15 mouse cellular contexts compared by ENCODE assay signal in genomic region chr3:52994666-52995065, GRCm38 (mm10). TPM values are rescaled to one million over a fixed set of nuclear protein-coding genes. Genes with fewer than 3 reads are reported as not detected.
DNase-seq lines count a peak whose midpoint lies in the region; ATAC-seq and TF ChIP-seq lines count a peak whose summit lies in the region.
"Had no signal": no experiment of that assay in that cellular context is flagged by ENCODE, and none has a peak within 500 bp of the region (broad histone marks: within the 10 kb centered on the region; RNA-seq: fewer than 3 reads in every experiment).

No protein-coding gene starts in this region.

- DNase-seq in heart, adult 2 months: no peak
- DNase-seq in lung, embryonic 14.5 days: peak; percentile 52
- DNase-seq in lung, postnatal 10 days: no peak
- DNase-seq in B cell, adult 2 months: peak; percentile 20 to 45
- no peak for DNase-seq in testis, postnatal 10 days (ENCODE audit: low spot score)
- DNase-seq in cerebellum, adult 8-10 months: no peak
- DNase-seq: adrenal gland, adult 8-10 months; cerebellum, adult 9-10 months; gastrocnemius, postnatal 10 days; right cerebral cortex, adult 18-20 months had no signal

- H3K27ac ChIP-seq in heart, adult 2 months: no peak overlapping the region
- H3K27ac ChIP-seq in heart, embryonic 12.5 days (ENCODE audit: poor library complexity, severe bottlenecking): no peak overlapping the region
- no peak overlapping the region for H3K27ac ChIP-seq in lung, embryonic 14.5 days (ENCODE audit: low read depth)
- H3K27ac ChIP-seq: macrophage had no signal

- H3K27me3 ChIP-seq in heart, adult 2 months (ENCODE audit: control insufficient read depth, insufficient read depth, low read length): no peaks in the 10 kb centered on the region
- H3K27me3 ChIP-seq in heart, embryonic 12.5 days (replicated peaks): no peaks in the 10 kb centered on the region
- H3K27me3 ChIP-seq in lung, embryonic 14.5 days (ENCODE audit: insufficient read depth, low read length): no peaks in the 10 kb centered on the region

- H3K9ac ChIP-seq in heart, adult 2 months (ENCODE audit: low read depth, low read length): no peak overlapping the region
- H3K9ac ChIP-seq in heart, embryonic 12.5 days: no peak overlapping the region
- no peak overlapping the region for H3K9ac ChIP-seq in lung, embryonic 14.5 days

- no peaks in the 10 kb centered on the region for H3K9me3 ChIP-seq in heart, embryonic 12.5 days (replicated peaks)
- H3K9me3 ChIP-seq in lung, embryonic 14.5 days (ENCODE audit: low read depth, low read length): no peaks in the 10 kb centered on the region
- H3K9me3 ChIP-seq: G1E had no signal

- TF ChIP-seq CTCF in heart, adult 2 months (IDR thresholded peaks at IDR 0.05): peak; percentile 54
- peak; percentile 53 for TF ChIP-seq CTCF in lung, embryonic 14.5 days (IDR thresholded peaks at IDR 0.05; ENCODE audit: low read depth)

- no peak for TF ChIP-seq EP300 in heart, adult 2 months (IDR thresholded peaks at IDR 0.05; ENCODE audit: insufficient read depth, low read depth, low read length)

- H3K4me2 ChIP-seq in heart, embryonic 12.5 days: no peak overlapping the region
- H3K4me2 ChIP-seq in lung, embryonic 14.5 days: no peak overlapping the region

- no peaks in the 10 kb centered on the region for H3K79me2 ChIP-seq in heart, adult 2 months (replicated peaks; ENCODE audit: control insufficient read depth, insufficient read depth, low read length)

- WGBS in heart, adult 2 months: 69% methylated on average over 5 of the region's 5 CpGs
- 78% methylated on average over 5 of the region's 5 CpGs for WGBS in heart, embryonic 12.5 days
- WGBS in lung, embryonic 14.5 days: 66% methylated on average over 5 of the region's 5 CpGs

- no peak for ATAC-seq in heart, embryonic 12.5 days (ENCODE audit: insufficient number of reproducible peaks, low FRiP score)
- no peak for ATAC-seq in lung, embryonic 14.5 days (ENCODE audit: insufficient read depth)
- ATAC-seq in common myeloid progenitor, adult 5-6 weeks (replicated peaks; ENCODE audit: low read depth, poor library complexity, severe bottlenecking): 0 out of 2 replicates have a peak, but pooled peaks have one; percentile 47

- no peaks in the 10 kb centered on the region; the same call in 1 of the 2 replicates for H3K36me3 ChIP-seq in heart, adult 2 months (ENCODE audit: control insufficient read depth, insufficient read depth, low read length)
- peaks cover 81% of the 10 kb centered on the region for H3K36me3 ChIP-seq in heart, embryonic 12.5 days
- peaks cover 53% of the 10 kb centered on the region for H3K36me3 ChIP-seq in lung, embryonic 14.5 days (ENCODE audit: insufficient read depth)

- intact Hi-C loops in heart, adult 2 months (cut with DNase I): no loop called here

- H3K4me1 ChIP-seq in heart, adult 2 months (ENCODE audit: control insufficient read depth, insufficient read depth, low read length): no peaks in the 10 kb centered on the region
- peaks cover 4% of the 10 kb centered on the region; the same call in 1 of the 2 replicates for H3K4me1 ChIP-seq in heart, embryonic 12.5 days (replicated peaks)
- no peaks in the 10 kb centered on the region for H3K4me1 ChIP-seq in lung, embryonic 14.5 days (ENCODE audit: insufficient read depth)

- H3K4me3 ChIP-seq in heart, adult 2 months: no peak overlapping the region
- H3K4me3 ChIP-seq in heart, embryonic 12.5 days: no peak overlapping the region
- no peak overlapping the region for H3K4me3 ChIP-seq in lung, embryonic 14.5 days (ENCODE audit: low read depth, low read length)
- H3K4me3 ChIP-seq: myocyte had no signal

- no peak for TF ChIP-seq POLR2A in heart, adult 2 months (IDR thresholded peaks at IDR 0.05; ENCODE audit: insufficient read depth, low read depth, low read length)

RNA-seq across cellular contexts. Expression of gene Cog6, which starts 22.4 kb away (rescaled TPM):
- total RNA-seq in heart, adult 2 months (2021): 10 to 100 TPM; 48.3 to 59.6 TPM
- polyA plus RNA-seq in heart, adult 2 months (2012; rRNA removed): 37.1 and 61.5 TPM in 2 replicates
- polyA plus RNA-seq in heart, embryonic 12.5 days (2016; fragmentation: Nextera tagmentation; extraction: Ambion mirVana): 63.6 and 66.1 TPM in 2 replicates
- 43.4 and 47.3 TPM in 2 replicates for polyA plus RNA-seq in lung, embryonic 14.5 days (2014; fragmentation: Nextera tagmentation; extraction: Ambion mirVana)
- total RNA-seq in common myeloid progenitor, adult 5-6 weeks (2017): 18.2 and 19.5 TPM in 2 replicates

RNA-seq across cellular contexts. Expression of gene Lhfp, which starts 46.7 kb away (rescaled TPM):
- total RNA-seq in heart, adult 2 months (2021): 10 to 100 TPM; 51.4 to 53.5 TPM
- 79.4 and 143 TPM in 2 replicates for polyA plus RNA-seq in heart, adult 2 months (2012; rRNA removed)
- 80.4 and 84.9 TPM in 2 replicates for polyA plus RNA-seq in heart, embryonic 12.5 days (2016; fragmentation: Nextera tagmentation; extraction: Ambion mirVana)
- polyA plus RNA-seq in lung, embryonic 14.5 days (2014; fragmentation: Nextera tagmentation; extraction: Ambion mirVana): 61.9 and 63.8 TPM in 2 replicates
- 1.9 TPM in 1 of 2 replicates, not detected in the other for total RNA-seq in common myeloid progenitor, adult 5-6 weeks (2017)

Comparison
In these comparisons a context has a peak if more than half of its experiments do, and no peak if none do; other contexts are left out.
1. DNase-seq: peak in lung, embryonic 14.5 days (single experiment) and B cell, adult 2 months (2 of 2); none in heart, adult 2 months (0 of 2), lung, postnatal 10 days (single experiment), testis, postnatal 10 days (single experiment) and cerebellum, adult 8-10 months (single experiment).